Mouse (Mus musculus) CD8-positive naive resting alpha-beta T cell, adult 2 months (primary cell): ENCODE results near the gene Wnt3a.
"Not testable (repeated sequence)": the region's sequence is repeated elsewhere in the genome, so short reads cannot be mapped to it uniquely, and the experiment has no call there.

ENCODE experiments used
- DNase-seq, 2 experiments: peaks; one replicate each; pipeline ENCODE4 v3.0.0; 2022; ENCODE audit warnings: low read depth in 2 of 2, low spot score in 2 of 2

Wnt3a gene

DNA sequence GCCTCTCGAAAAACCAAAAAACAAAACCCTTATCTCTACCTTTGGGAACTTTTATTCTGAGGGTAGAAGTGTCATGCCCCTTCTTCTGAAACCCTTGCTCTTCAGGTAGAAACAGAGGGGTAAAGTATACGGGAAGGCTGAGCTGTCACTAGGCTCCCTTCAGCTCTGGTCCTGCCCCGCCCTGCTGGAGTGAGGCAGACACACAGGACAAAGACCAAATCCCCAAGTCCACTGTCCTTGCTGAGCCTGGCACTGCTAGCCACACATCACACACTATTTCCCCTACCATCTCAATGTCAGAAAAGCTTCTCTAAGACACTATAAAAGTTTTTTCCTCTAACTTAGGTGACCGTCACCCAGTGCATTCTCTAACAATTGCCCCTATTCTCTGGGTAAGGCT lies 68.2 kb downstream of the Wnt3a start:
- DNase-seq: no peak

GRCm38 (mm10) chr11:59221604-59222003 lies 68.9 kb downstream of the Wnt3a start:
- DNase-seq: no peak

GRCm38 (mm10) chr11:59219064-59219463 lies 71.5 kb downstream of the Wnt3a start:
- peak; percentile 39 to 58 for DNase-seq

DNA sequence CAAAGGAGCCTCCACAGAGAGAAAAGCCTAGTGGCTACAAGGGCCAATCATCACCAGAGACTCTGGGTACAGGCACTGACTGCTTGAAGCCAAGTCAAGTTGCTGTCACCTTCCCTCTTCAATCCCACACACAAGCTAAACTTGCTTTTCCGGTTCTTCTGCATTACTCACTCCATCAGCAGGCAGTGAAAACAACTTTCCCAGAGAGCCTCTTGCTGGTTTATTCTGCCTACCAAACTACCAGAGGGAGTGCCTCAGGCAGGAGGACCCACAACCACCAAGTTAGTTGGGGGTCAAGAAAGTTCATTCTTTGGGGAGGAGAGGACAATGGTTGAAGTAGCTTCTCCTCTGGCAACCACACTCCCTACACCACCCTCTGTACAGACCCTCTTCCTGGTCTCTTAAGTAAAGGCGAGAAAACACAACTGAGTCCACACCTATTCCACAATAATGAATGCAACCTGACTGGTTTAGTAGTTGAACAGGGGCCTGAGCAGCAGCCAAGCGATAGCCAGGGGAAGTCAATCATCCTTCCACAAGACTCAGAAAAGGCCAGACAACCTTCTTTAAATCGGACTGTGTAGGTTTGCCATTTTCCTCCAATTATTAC lies 72.1 kb downstream of the Wnt3a start:
- no peak for DNase-seq

- no peak for DNase-seq
Observed at GRCm38 (mm10) chr11:59216955-59217354, 73.6 kb downstream of the Wnt3a start.

DNA sequence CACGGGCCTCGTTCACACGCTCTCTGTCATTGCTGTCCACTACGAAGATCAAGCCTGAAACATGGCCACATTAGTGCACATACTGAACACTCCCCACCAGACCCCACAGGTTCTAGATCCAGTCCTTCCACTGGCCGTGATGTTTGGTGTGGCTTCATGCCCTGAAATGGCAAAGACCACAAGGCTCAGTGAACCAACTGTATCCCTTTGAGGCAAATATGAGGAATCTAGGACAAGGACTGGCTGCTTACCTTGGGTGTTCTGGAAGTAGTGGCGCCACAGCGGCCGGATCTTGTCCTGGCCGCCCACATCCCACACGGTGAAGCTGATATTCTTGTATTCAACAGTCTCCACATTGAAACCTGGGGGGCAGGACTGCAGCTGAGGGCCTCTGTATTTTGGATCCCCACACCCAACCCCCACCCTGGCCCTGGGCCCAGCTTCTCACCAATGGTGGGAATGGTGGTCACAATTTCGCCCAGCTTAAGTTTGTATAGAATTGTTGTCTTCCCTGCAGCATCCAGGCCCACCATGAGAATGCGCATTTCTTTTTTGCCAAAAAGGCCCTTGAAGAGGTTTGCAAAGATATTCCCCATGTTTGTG lies 77.6 kb downstream of the Wnt3a start:
- DNase-seq: no peak

DNA sequence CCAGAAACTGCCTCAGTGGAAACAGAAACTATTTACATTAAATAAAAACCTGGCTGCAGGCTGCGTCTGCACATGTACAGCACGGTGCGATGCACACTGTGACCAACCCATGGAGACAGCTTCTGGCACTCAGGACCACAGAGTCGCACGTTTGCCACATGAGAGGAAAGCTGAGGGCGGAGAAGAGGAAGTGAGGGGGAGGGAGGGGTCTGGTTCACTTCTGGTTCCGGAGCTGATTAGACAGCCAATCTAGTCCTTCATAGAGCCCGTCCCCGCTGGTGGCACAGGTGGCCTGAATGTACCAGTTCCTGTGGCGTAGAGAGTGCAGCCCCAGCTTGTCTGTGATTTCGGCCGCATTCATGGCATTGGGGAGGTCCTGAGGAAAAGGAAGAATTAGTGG lies 78.2 kb downstream of the Wnt3a start:
- DNase-seq: peak; percentile 71 to 80

GRCm38 (mm10) chr11:59211561-59211960 lies 79.0 kb downstream of the Wnt3a start:
- not testable (repeated sequence) for DNase-seq

DNA sequence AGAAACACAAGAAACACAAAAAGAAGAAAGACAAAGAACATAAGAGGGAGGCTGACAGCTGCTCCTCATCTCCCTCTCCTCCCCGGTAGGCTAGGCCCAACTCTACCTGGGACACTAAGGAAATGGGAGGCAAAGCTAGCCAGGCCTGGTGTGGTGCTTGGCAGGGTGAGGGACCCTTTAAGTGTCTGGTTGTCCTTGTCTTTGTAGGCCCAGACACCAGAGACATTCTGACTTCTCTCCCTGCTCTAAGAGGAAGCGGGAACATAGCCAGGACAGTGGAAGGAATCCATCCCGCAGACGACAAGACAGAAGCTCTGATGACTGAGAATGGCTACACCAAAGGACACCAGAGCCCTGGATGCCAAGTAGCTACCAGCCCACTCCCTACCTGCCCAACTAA lies 80.5 kb downstream of the Wnt3a start:
- DNase-seq: no peak

DNA sequence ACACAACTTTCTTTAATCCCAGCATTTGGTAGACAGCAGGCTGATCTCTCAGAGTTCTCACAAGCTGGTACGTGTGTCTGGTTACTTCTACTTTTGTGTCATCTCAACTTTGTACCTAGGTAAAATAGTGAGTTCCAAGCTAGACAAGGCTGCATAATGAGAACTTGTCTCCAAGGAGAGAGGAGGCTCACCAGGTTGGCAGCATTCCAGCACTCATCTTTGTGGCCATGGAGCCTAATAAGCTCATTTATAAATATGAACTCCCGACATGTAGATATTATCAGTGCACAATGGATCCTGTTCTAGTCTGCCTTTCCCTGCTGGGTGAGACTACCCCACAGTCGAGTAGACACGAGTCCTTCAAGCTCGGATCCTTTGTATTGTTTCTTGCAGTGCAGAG lies 81.0 kb downstream of the Wnt3a start:
- no peak for DNase-seq

DNA sequence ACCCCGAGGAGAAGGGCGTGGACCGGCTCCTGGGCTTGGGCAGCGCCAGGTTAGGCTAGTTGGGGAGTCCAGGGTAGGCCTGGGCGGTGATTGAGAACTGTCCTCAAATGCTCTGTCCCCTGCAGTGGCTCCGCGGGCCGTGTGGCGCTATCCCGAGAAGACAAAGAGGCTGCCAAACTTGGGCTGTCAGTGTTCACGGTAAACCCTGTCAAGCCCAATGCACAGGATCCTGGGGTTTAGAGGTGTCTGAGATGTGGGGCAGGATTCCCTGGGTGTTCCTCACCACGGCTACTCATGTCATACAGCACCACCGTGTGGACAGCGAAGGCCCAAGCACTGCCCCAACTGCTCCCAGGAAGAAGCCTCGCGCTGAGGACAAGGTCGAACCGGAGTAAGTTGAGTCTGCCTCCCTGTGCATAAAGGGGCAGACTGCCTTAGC lies 81.5 kb downstream of the Wnt3a start:
- DNase-seq: peak in 1 of 2 experiments; percentile 31

DNA sequence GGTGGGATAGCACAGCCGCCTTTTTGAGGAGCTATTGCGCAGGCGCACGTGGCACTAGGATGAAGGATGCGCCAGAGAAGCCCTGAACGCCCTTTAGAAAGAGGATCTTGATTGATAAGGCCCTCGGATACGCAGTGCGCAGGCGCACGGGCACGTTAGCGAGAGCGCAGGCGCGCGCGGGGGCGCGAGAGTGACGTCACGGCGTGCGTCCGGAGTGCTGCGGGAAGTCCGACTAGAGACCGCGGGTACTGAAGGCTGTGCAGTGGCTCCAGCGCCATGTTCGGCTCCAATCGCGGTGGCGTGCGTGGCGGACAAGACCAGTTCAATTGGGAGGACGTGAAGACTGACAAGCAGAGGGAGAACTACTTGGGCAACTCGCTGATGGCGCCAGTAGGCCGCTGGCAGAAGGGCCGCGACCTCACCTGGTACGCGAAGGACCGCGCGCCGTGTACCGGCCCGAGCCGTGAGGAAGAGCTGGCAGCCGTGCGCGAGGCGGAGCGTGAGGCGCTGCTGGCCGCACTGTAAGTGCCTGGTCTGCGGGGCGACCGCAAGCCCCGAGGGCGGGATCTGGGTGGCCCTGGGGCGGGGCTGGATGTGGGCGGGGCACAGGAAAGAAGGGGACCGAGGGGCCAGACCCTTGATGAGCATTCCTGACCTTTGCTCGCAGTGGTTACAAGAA lies 82.3 kb downstream of the Wnt3a start, which contains the start of gene 2310033P09Rik:
Gene 2310033P09Rik (plus strand): TSS at position 169 of the 679 bp plus-strand sequence.
- DNase-seq: peak; percentile 84 to 86

DNA sequence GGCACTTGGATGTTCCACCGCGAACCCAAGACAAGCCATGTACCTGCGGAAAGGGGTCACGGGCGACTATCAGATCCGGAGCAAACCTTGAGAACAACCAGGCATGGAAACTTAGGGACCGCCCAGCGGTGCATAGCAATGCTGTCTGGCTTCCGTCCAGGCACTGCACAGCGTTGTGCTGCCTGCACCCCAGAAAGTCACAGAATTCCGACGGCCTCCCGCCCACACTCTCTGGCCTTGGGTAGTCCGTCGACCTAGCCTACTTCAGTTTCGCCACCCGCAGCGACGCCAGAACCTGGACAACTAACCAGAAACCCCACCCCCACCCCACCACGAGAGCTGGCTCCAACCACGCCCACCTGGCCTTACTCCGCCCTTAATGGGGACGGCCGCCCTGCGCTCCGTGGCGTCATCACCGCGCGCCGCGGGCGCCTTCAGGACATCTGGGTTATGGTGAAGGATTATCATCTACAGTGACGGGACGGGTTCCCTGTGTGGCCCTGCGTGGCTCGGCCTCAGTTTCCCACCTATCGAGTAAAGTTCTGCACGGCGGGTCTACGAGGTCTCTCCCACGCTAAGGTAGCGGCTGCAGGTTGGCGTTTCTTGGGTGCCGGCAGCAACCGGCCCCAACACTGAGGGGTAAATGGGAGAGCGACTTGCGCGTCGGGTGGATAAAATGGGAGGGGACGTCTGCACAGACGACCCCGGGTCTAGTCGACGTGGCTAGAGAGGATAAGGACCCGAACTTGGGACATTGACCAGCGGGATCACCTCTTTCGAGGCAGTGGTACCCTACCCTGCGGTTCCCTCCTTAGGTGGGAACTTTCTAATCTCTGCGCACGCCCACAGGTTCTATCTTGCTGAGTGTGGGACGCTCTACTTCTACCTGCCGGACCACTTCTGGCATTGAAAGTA lies 88.2 kb downstream of the Wnt3a start, which contains the start of gene Mrpl55:
Gene Mrpl55 (plus strand): TSS at position 406 of the 915 bp plus-strand sequence.
- DNase-seq: peak; percentile 81 to 91

GRCm38 (mm10) chr11:59201216-59202002 lies 89.1 kb downstream of the Wnt3a start:
- DNase-seq: no peak
